Mouse (Mus musculus) kidney, adult 2 months (tissue): ENCODE results near the gene Dennd2c.

Source experiments
- CTCF ChIP-seq: fragments of 200-500 bp; conservative IDR thresholded peaks from 2 replicates; pipeline ENCODE4 v1.5.1; 2011; ENCODE audit warnings: low read depth, mild to moderate bottlenecking, control low read depth, low read length, moderate library complexity, mixed read lengths; ENCODE audit not compliant: insufficient read depth, insufficient read length
- POLR2A ChIP-seq: fragments of 200-500 bp; IDR thresholded peaks from one replicate; pipeline ENCODE4 v1.6.1; 2011; ENCODE audit warnings: low read depth, low read length, control low read depth

GRCm38 (mm10) chr3:103076476-103076875 is 25.9 kb upstream of the Dennd2c start:
- TF ChIP-seq POLR2A (no peak), CTCF (no peak)
